In genomic region chr8:20912288-20912687, GRCm38 (mm10) we compare ENCODE assay signal across 17 mouse cellular contexts. TPM values are rescaled to one million over a fixed set of nuclear protein-coding genes. Genes with fewer than 3 reads are reported as not detected.
"Had no signal": no experiment of that assay in that cellular context is flagged by ENCODE, and none has a peak within 500 bp of the region (broad histone marks: within the 10 kb centered on the region; RNA-seq: fewer than 3 reads in every experiment).

No protein-coding gene starts in this region.

- DNase-seq: lung, adult 18-20 months; lung, embryonic 14.5 days; lung, postnatal 4 days; retina, postnatal 1 day; right cerebral cortex, adult 18-20 months; right cerebral cortex, postnatal 25 days; right cerebral cortex, postnatal 4 days; spleen, adult 18-20 months; thymus, adult 2 months; thymus, postnatal 25 days; thymus, postnatal 4 days had no signal

- ATAC-seq: liver, embryonic 12.5 days; midbrain, embryonic 13.5 days; midbrain, embryonic 15.5 days had no signal

RNA-seq across cellular contexts. Expression of gene Gm6040, which starts 9.6 kb away (rescaled TPM):
- total RNA-seq: midbrain, postnatal 0 days; monocyte, adult 5-6 weeks; neutrophil, adult 5-6 weeks had no signal

RNA-seq across cellular contexts. Expression of gene Gm15056, which starts 9.9 kb away (rescaled TPM):
- total RNA-seq: midbrain, postnatal 0 days; monocyte, adult 5-6 weeks; neutrophil, adult 5-6 weeks had no signal

RNA-seq across cellular contexts. Expression of gene Defb33, which starts 19.8 kb away (rescaled TPM):
- total RNA-seq: midbrain, postnatal 0 days; monocyte, adult 5-6 weeks; neutrophil, adult 5-6 weeks had no signal

RNA-seq across cellular contexts. Expression of gene AY761185, which starts 32.2 kb away (rescaled TPM):
- total RNA-seq: midbrain, postnatal 0 days; monocyte, adult 5-6 weeks; neutrophil, adult 5-6 weeks had no signal
